Mouse (Mus musculus): ENCODE results near the gene Npy4r. TPM values are rescaled to one million over a fixed set of nuclear protein-coding genes. Genes with fewer than 3 reads are reported as not detected.
A peak's percentile ranks its signal among the peaks of the same experiment; 100 is the strongest.

Npy4r gene
- polyA plus RNA-seq, 1 experiment, result not detected

DNA sequence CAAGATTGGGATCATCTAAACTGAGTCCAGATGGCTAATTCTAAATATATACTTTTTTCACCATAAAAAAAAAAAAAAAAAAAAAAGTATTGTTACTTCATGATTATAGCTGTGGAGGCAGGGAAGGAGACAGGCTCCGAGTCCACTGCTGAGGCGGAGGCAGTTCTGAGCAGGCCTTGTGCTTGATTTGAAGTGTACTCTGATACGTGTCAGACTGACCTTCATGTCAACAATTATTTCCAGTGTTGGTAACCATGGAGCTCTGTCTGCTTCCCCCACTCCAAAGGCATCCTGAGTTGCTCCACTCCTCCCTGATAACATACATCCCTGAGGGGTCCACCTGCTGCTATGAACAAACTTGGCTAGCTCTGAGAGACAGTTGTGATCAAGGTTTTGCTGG, 18.8 kb upstream of the Npy4r start:
- TF ChIP-seq POLR2A (IDR thresholded peaks at IDR 0.05; ENCODE audit: borderline replicate concordance, low read depth, low read length) (no peak), CTCF (IDR thresholded peaks at IDR 0.05; ENCODE audit: low read depth, low read length) (no peak)

DNA sequence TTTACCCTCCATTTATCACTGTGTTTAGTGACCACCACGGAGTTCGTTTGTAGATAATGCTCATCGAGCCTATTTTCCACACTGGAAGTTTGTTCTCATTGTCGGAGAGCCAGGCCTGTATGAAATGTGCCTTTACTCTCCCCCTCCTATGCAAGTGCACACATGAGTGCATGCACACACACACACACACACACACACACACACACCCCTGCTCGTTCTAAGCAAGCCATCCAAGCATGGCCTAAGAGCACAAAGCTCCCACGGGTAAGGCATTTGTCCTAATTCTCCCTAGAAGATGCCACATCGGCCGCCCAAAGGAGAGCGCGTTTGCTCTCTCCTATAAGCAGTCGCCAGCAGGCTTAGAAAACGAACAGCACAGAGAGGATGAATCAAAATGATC, 3.5 kb upstream of the Npy4r start:
- Histone ChIP-seq H3K27ac (ENCODE audit: insufficient read depth, low read depth, low read length) (no peak overlapping the region), H3K4me1 (ENCODE audit: control insufficient read depth, insufficient read depth, low read length) (no peaks in the 10 kb centered on the region), H3K4me3 (ENCODE audit: insufficient read depth, low read length) (no peak overlapping the region)
- TF ChIP-seq POLR2A (IDR thresholded peaks at IDR 0.05; ENCODE audit: borderline replicate concordance, low read depth, low read length), result no peak

More for the DNA sequence above, 18.8 kb upstream of the Npy4r start:
- no peak overlapping the region for H3K27ac ChIP-seq (ENCODE audit: insufficient read depth, low read depth, low read length)
- H3K4me1 ChIP-seq (ENCODE audit: control insufficient read depth, insufficient read depth, low read length), result no peaks in the 10 kb centered on the region
- H3K4me3 ChIP-seq (ENCODE audit: insufficient read depth, low read length), result no peak overlapping the region

DNA sequence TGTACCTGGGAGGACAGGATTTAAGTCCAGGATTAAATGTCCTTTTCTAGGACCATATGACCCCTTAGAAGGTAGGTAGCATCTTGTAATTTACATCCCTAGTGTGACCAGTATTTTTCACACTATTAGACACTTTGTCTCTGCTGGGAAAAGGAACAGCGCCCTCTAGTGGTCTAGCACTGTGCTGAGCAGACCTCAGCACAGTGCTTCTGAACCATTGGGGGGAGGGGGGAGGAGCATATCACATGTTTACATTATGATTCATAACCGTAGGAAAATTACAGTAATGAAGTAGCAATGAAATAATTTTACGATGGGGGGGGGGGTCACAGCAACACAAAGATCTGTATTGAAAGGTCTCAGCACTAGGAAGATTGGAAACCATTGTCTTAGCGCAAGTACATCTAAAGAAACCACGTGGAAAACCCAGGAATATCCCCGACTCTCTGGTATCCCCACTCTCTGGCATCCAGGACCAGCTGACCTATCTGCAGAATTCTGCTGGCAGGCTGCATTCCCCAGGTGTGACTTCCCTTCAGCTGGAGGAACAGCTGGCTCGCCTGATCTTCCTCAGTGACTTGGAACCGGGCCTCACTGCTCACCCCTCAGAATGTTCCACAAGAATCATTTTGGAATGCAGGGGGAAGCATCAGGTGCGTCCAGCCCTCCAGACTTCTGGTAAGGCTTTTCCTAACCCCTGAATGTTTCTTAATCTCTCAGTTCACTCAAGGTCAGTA, 2.5 kb upstream of the Npy4r start:
- no peak overlapping the region for H3K4me3 ChIP-seq (ENCODE audit: insufficient read depth, low read length)
- TF ChIP-seq POLR2A (IDR thresholded peaks at IDR 0.05; ENCODE audit: borderline replicate concordance, low read depth, low read length), result no peak
- peak; percentile 82 for TF ChIP-seq CTCF (IDR thresholded peaks at IDR 0.05; ENCODE audit: low read depth, low read length)
- no peaks in the 10 kb centered on the region for H3K4me1 ChIP-seq (ENCODE audit: control insufficient read depth, insufficient read depth, low read length)
- no peak overlapping the region for H3K27ac ChIP-seq (ENCODE audit: insufficient read depth, low read depth, low read length)

- Histone ChIP-seq H3K4me3 (ENCODE audit: insufficient read depth, low read length) (no peak overlapping the region), H3K4me1 (ENCODE audit: control insufficient read depth, insufficient read depth, low read length) (no peaks in the 10 kb centered on the region), H3K27ac (ENCODE audit: insufficient read depth, low read depth, low read length) (no peak overlapping the region)
- TF ChIP-seq POLR2A (IDR thresholded peaks at IDR 0.05; ENCODE audit: borderline replicate concordance, low read depth, low read length) (no peak), CTCF (IDR thresholded peaks at IDR 0.05; ENCODE audit: low read depth, low read length) (no peak)
Measured at GRCm38 (mm10) chr14:34142915-34143314, 9.4 kb downstream of the Npy4r start.

DNA sequence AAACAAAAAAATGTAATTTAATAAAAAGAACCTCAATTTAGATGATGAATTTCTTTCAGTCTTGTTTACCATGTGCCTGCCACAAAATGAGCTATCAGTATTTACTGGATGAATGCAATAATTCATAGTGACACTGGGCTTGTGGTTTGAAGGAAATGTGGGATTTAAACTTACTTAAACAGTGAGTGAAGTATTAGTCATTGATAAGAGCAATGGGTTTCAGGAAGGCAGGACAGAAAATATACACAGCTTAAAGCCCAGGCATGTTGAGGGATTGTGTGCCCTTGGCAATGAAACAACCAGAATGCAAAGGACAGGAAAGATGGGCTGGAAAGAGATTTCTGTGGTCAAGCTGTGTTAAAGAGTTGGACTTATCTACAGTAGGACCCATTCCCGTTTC, 10.0 kb downstream of the Npy4r start:
- H3K4me3 ChIP-seq (ENCODE audit: insufficient read depth, low read length), result no peak overlapping the region
- TF ChIP-seq CTCF (IDR thresholded peaks at IDR 0.05; ENCODE audit: low read depth, low read length) (no peak), POLR2A (IDR thresholded peaks at IDR 0.05; ENCODE audit: borderline replicate concordance, low read depth, low read length) (no peak)
- H3K27ac ChIP-seq (ENCODE audit: insufficient read depth, low read depth, low read length), result no peak overlapping the region
- no peaks in the 10 kb centered on the region for H3K4me1 ChIP-seq (ENCODE audit: control insufficient read depth, insufficient read depth, low read length)

GRCm38 (mm10) chr14:34139671-34140664, 12.3 kb downstream of the Npy4r start:
- H3K4me3 ChIP-seq (ENCODE audit: insufficient read depth, low read length), result no peak overlapping the region
- no peak overlapping the region for H3K27ac ChIP-seq (ENCODE audit: insufficient read depth, low read depth, low read length)
- H3K4me1 ChIP-seq (ENCODE audit: control insufficient read depth, insufficient read depth, low read length), result no peaks in the 10 kb centered on the region
- TF ChIP-seq POLR2A (IDR thresholded peaks at IDR 0.05; ENCODE audit: borderline replicate concordance, low read depth, low read length) (no peak), CTCF (IDR thresholded peaks at IDR 0.05; ENCODE audit: low read depth, low read length) (no peak)

- TF ChIP-seq POLR2A (IDR thresholded peaks at IDR 0.05; ENCODE audit: borderline replicate concordance, low read depth, low read length), result no peak
- no peak for TF ChIP-seq CTCF (IDR thresholded peaks at IDR 0.05; ENCODE audit: low read depth, low read length)
Measured at GRCm38 (mm10) chr14:34135391-34135790, 16.9 kb downstream of the Npy4r start.

GRCm38 (mm10) chr14:34131216-34131615, 21.1 kb downstream of the Npy4r start:
- Histone ChIP-seq H3K4me3 (ENCODE audit: insufficient read depth, low read length) (no peak overlapping the region), H3K27ac (ENCODE audit: insufficient read depth, low read depth, low read length) (no peak overlapping the region), H3K4me1 (ENCODE audit: control insufficient read depth, insufficient read depth, low read length) (no peaks in the 10 kb centered on the region)
- TF ChIP-seq CTCF (IDR thresholded peaks at IDR 0.05; ENCODE audit: low read depth, low read length), result no peak
- TF ChIP-seq POLR2A (IDR thresholded peaks at IDR 0.05; ENCODE audit: borderline replicate concordance, low read depth, low read length), result no peak

More at GRCm38 (mm10) chr14:34135391-34135790, 16.9 kb downstream of the Npy4r start:
- H3K27ac ChIP-seq (ENCODE audit: insufficient read depth, low read depth, low read length), result no peak overlapping the region
- no peaks in the 10 kb centered on the region for H3K4me1 ChIP-seq (ENCODE audit: control insufficient read depth, insufficient read depth, low read length)
- H3K4me3 ChIP-seq (ENCODE audit: insufficient read depth, low read length), result no peak overlapping the region

DNA sequence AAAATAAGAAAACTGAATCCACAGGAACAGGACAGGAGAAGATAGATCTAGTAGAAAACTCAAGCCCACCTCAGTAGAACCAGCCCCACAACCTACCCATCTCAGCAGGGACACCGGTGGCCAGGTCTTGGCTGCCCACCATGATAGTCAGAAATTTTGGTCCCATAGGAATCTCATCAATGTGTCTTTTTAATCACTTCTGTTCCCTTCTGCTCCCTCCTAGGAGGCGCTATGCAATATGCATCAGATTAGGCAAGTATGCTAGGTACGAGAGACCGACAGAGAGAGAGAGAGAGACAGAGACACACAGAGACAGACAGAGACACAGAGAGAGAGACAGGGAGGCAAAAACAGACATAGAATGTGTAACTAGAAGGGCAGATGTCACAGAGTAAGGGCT, 30.6 kb downstream of the Npy4r start:
- no peak overlapping the region for H3K4me3 ChIP-seq (ENCODE audit: insufficient read depth, low read length)
- TF ChIP-seq POLR2A (IDR thresholded peaks at IDR 0.05; ENCODE audit: borderline replicate concordance, low read depth, low read length) (no peak), CTCF (IDR thresholded peaks at IDR 0.05; ENCODE audit: low read depth, low read length) (no peak)

DNA sequence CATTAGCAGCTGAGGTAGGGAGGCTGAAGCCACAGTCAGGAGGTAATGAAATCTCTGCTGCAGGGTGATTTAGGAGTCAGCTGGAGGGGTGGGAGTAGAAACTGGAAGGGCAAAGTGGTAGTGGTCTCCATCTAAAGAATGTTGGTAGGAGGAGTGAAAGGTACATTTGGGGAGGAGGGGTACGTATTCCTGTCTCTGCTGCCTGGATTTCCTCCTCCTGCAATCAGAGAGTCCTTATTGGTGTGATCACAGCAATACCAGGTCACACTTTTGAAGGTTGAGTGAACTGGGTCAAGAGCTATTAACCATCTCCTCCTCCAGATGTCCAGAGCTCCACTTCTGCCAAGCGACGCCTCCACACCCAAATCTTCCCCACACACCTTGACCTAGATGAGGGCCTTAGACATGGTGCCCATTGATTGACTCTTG, 31.4 kb downstream of the Npy4r start:
- TF ChIP-seq CTCF (IDR thresholded peaks at IDR 0.05; ENCODE audit: low read depth, low read length), result no peak
- TF ChIP-seq POLR2A (IDR thresholded peaks at IDR 0.05; ENCODE audit: borderline replicate concordance, low read depth, low read length), result no peak
- Histone ChIP-seq H3K4me3 (ENCODE audit: insufficient read depth, low read length) (no peak overlapping the region), H3K4me1 (ENCODE audit: control insufficient read depth, insufficient read depth, low read length) (no peaks in the 10 kb centered on the region), H3K27ac (ENCODE audit: insufficient read depth, low read depth, low read length) (no peak overlapping the region)

More for the DNA sequence above, 30.6 kb downstream of the Npy4r start:
- Histone ChIP-seq H3K4me1 (ENCODE audit: control insufficient read depth, insufficient read depth, low read length) (no peaks in the 10 kb centered on the region), H3K27ac (ENCODE audit: insufficient read depth, low read depth, low read length) (no peak overlapping the region)
